Mouse (Mus musculus) gastrocnemius, adult 2 months (tissue): ENCODE data around the gene Thy1. TPM values are rescaled to one million over a fixed set of nuclear protein-coding genes. Genes with fewer than 3 reads are reported as not detected.

Experiments
- DNase-seq: peaks from one replicate; pipeline ENCODE4 v3.0.0; 2022
- H3K27ac ChIP-seq: fragments of 200-600 bp; 2 replicates; pipeline ENCODE4 v1.8.1; 2022; ENCODE audit warnings: mild to moderate bottlenecking
- H3K4me3 ChIP-seq: fragments of 200-600 bp; 2 replicates; pipeline ENCODE4 v1.8.1; 2022; ENCODE audit warnings: mild to moderate bottlenecking, moderate library complexity
- CTCF ChIP-seq: fragments of 200-600 bp; IDR thresholded peaks from 2 replicates; pipeline ENCODE4 v1.8.1; 2022; ENCODE audit warnings: antibody characterized with exemption, mild to moderate bottlenecking, moderate library complexity
- intact Hi-C: fragments of 180-260 bp; cut with DNase I; formaldehyde crosslinking; loops from one replicate; pipeline ENCODE4 v1.15.1; 2025
- total RNA-seq, 2 experiments: library from RNA; stranded (reverse); gene quantifications; 2 replicates each; pipeline ENCODE4 v1.2.3; 2021

Thy1 gene
- total RNA-seq, 2 experiments from 2014 or later: 9.3 to 9.8 TPM

- no peak for TF ChIP-seq CTCF
- intact Hi-C loops: no loop called here
- Histone ChIP-seq H3K27ac (peak overlapping the region; percentile 63; the same call in 1 of the 2 replicates), H3K4me3 (no peak overlapping the region)
- no peak for DNase-seq
Observed at GRCm38 (mm10) chr9:44094737-44095136, 51.6 kb downstream of the Thy1 start.

GRCm38 (mm10) chr9:44095781-44096180, 52.6 kb downstream of the Thy1 start:
- no peak for DNase-seq
- Histone ChIP-seq H3K4me3 (no peak overlapping the region), H3K27ac (peak overlapping the region; percentile 73; the same call in 1 of the 2 replicates)
- intact Hi-C loops: no loop called here
- no peak for TF ChIP-seq CTCF

GRCm38 (mm10) chr9:44096536-44096935, 53.4 kb downstream of the Thy1 start:
- peak overlapping the region; percentile 73 for H3K27ac ChIP-seq
- no peak overlapping the region for H3K4me3 ChIP-seq
- intact Hi-C loops: no loop called here
- no peak for TF ChIP-seq CTCF
- no peak for DNase-seq

Other genes with a start within 250 kb of the Thy1 start
- 100 to 1,000 TPM; 223 to 228 TPM for gene Usp2, start 23.6 kb downstream of the Thy1 start, total RNA-seq
- gene Mfrp, start 58.3 kb downstream of the Thy1 start, total RNA-seq: not detected
- gene C1qtnf5, start 63.9 kb downstream of the Thy1 start, total RNA-seq: 1 to 10 TPM; 2.5 to 7.6 TPM
- gene Gm49380, start 70.1 kb downstream of the Thy1 start, total RNA-seq: 1 to 10 TPM in 1 of 2 experiments, under 1 TPM in 1; 0.71 to 1.4 TPM
- gene Rnf26, start 70.1 kb downstream of the Thy1 start, total RNA-seq: 1 to 10 TPM; 3.0 to 3.1 TPM
- 10 to 100 TPM; 17.5 to 24.4 TPM for gene Mcam, start 91.1 kb downstream of the Thy1 start, total RNA-seq
- 10 to 100 TPM in 1 of 2 experiments, 1 to 10 TPM in 1; 7.5 to 13.4 TPM for gene Cbl, start 190.7 kb downstream of the Thy1 start, total RNA-seq
- gene Ccdc153, start 197.3 kb downstream of the Thy1 start, total RNA-seq: not detected
- 1 to 10 TPM in 1 of 2 experiments, under 1 TPM in 1; 0.97 to 1.6 TPM for gene Pdzd3, start 208.1 kb downstream of the Thy1 start, total RNA-seq
- 10 to 100 TPM; 19.2 to 20.8 TPM for gene Nlrx1, start 225.2 kb downstream of the Thy1 start, total RNA-seq
- gene Abcg4, start 245.2 kb downstream of the Thy1 start, total RNA-seq: under 1 TPM; 0.28 to 0.97 TPM